ENCODE assay signal across 31 mouse cellular contexts in the genomic region with DNA sequence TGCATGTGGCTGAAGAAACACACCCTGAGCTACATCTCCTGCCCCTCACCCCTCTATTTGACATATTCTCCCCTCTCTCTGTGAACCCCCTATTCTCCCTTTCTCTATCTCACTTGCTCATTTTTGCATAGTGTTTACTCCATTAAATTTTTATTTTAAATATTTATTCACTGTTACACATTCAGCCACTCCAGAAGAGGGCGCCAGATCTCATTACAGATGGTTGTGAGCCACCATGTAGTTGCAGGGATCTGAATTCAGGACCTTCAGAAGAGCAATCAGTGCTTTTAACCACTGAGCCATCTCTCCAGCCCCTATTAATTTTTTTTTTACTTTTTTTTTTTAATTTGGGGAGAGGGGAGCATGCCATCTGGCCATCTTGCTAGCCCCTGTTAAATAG. TPM values are rescaled to one million over a fixed set of nuclear protein-coding genes. Genes with fewer than 3 reads are reported as not detected.
DNase-seq lines count a peak whose midpoint lies in the region; ATAC-seq and TF ChIP-seq lines count a peak whose summit lies in the region.
"Had no signal": no experiment of that assay in that cellular context is flagged by ENCODE, and none has a peak within 500 bp of the region (broad histone marks: within the 10 kb centered on the region; RNA-seq: fewer than 3 reads in every experiment).

No protein-coding gene starts in this region.

- no peaks in the 10 kb centered on the region for H3K9me3 ChIP-seq in intestine, postnatal 0 days (ENCODE audit: control insufficient read depth)
- H3K9me3 ChIP-seq in intestine, embryonic 15.5 days, result peaks cover 6% of the 10 kb centered on the region; the same call in 1 of the 2 replicates
- H3K9me3 ChIP-seq in liver, postnatal 0 days (ENCODE audit: low read length), result 0 out of 2 replicates have a peak, but pooled peaks cover 3% of the 10 kb centered on the region
- H3K9me3 ChIP-seq in liver, embryonic 11.5 days (ENCODE audit: control insufficient read depth, low read length), result no peaks in the 10 kb centered on the region
- H3K9me3 ChIP-seq: hindbrain, embryonic 15.5 days; neural tube, embryonic 12.5 days had no signal

- no peak overlapping the region for H3K9ac ChIP-seq in intestine, postnatal 0 days (ENCODE audit: low read depth, low read length)
- no peak overlapping the region for H3K9ac ChIP-seq in intestine, embryonic 15.5 days
- no peak overlapping the region for H3K9ac ChIP-seq in liver, postnatal 0 days (replicated peaks)
- H3K9ac ChIP-seq in liver, embryonic 11.5 days (ENCODE audit: low read depth, low read length), result no peak overlapping the region
- H3K9ac ChIP-seq: embryonic facial prominence, embryonic 13.5 days; hindbrain, embryonic 15.5 days; neural tube, embryonic 12.5 days had no signal

- H3K4me3 ChIP-seq in intestine, postnatal 0 days (ENCODE audit: low read depth, low read length), result no peak overlapping the region
- H3K4me3 ChIP-seq in intestine, embryonic 15.5 days (replicated peaks), result no peak overlapping the region
- H3K4me3 ChIP-seq in liver, postnatal 0 days (ENCODE audit: low read depth, low read length), result no peak overlapping the region
- no peak overlapping the region for H3K4me3 ChIP-seq in liver, embryonic 11.5 days (ENCODE audit: low read depth, low read length)
- H3K4me3 ChIP-seq: embryonic facial prominence, embryonic 13.5 days; erythroblast, embryonic 14.5 days; hindbrain, embryonic 15.5 days; myocyte; neural tube, embryonic 12.5 days had no signal

- H3K27me3 ChIP-seq in intestine, postnatal 0 days (replicated peaks; ENCODE audit: control insufficient read depth, insufficient read depth, low read length), result 0 out of 2 replicates have a peak, but pooled peaks cover 2% of the 10 kb centered on the region
- H3K27me3 ChIP-seq in intestine, embryonic 15.5 days (replicated peaks), result peaks cover 5% of the 10 kb centered on the region; the same call in 1 of the 2 replicates
- H3K27me3 ChIP-seq in liver, postnatal 0 days (ENCODE audit: insufficient read depth, low read length), result peaks cover 41% of the 10 kb centered on the region
- peaks cover 42% of the 10 kb centered on the region for H3K27me3 ChIP-seq in liver, embryonic 11.5 days (replicated peaks; ENCODE audit: control insufficient read depth, insufficient read depth, low read length)
- H3K27me3 ChIP-seq: hindbrain, embryonic 15.5 days; neural tube, embryonic 12.5 days had no signal

- no peak for DNase-seq in liver, postnatal 0 days
- no peak for DNase-seq in liver, embryonic 11.5 days (ENCODE audit: low spot score)
- DNase-seq in induced T-regulatory cell, adult 2 months (ENCODE audit: low read depth), result peak; percentile 26
- DNase-seq in layer of hippocampus, adult 8-10 months (ENCODE audit: low spot score in 2 of 2), result no peak
- DNase-seq: adrenal gland, postnatal 36 days; cerebellum, adult 18-20 months; cerebellum, postnatal 10 days; gastrocnemius, postnatal 25 days; heart, adult 11 months; heart, postnatal 4 days; kidney, adult 9 months; kidney, postnatal 25 days; layer of hippocampus, postnatal 36 days; lung, adult 18-20 months; lung, postnatal 10 days; right cerebral cortex, adult 18-20 months; spleen, adult 18-20 months; thymus, adult 2 months; thymus, postnatal 36 days had no signal

- TF ChIP-seq EP300 in liver, postnatal 0 days (IDR thresholded peaks at IDR 0.05; ENCODE audit: low read depth), result no peak

- no peaks in the 10 kb centered on the region; the same call in 1 of the 2 replicates for H3K36me3 ChIP-seq in intestine, postnatal 0 days (ENCODE audit: control insufficient read depth, insufficient read depth)
- H3K36me3 ChIP-seq in intestine, embryonic 15.5 days, result no peaks in the 10 kb centered on the region
- no peaks in the 10 kb centered on the region for H3K36me3 ChIP-seq in liver, postnatal 0 days (replicated peaks; ENCODE audit: insufficient read depth, low read length)
- no peaks in the 10 kb centered on the region for H3K36me3 ChIP-seq in liver, embryonic 11.5 days (ENCODE audit: control insufficient read depth, insufficient read depth, low read length)
- H3K36me3 ChIP-seq: embryonic facial prominence, embryonic 13.5 days; hindbrain, embryonic 15.5 days; neural tube, embryonic 12.5 days had no signal

- no peak overlapping the region for H3K4me2 ChIP-seq in intestine, postnatal 0 days (replicated peaks; ENCODE audit: low read depth)
- H3K4me2 ChIP-seq in intestine, embryonic 15.5 days (replicated peaks), result no peak overlapping the region
- no peak overlapping the region for H3K4me2 ChIP-seq in liver, postnatal 0 days (ENCODE audit: low read depth, low read length)
- H3K4me2 ChIP-seq in liver, embryonic 11.5 days, result no peak overlapping the region
- H3K4me2 ChIP-seq: embryonic facial prominence, embryonic 13.5 days; heart, embryonic 11.5 days; hindbrain, embryonic 15.5 days; midbrain, embryonic 11.5 days; neural tube, embryonic 12.5 days had no signal

- no peak for ATAC-seq in intestine, postnatal 0 days
- no peak for ATAC-seq in intestine, embryonic 15.5 days
- ATAC-seq in liver, postnatal 0 days, result no peak
- no peak for ATAC-seq in liver, embryonic 11.5 days (replicated peaks; ENCODE audit: low FRiP score)
- ATAC-seq in CD4-positive, CD25-positive, alpha-beta regulatory T cell, adult 4 months, result peak; percentile 28
- ATAC-seq: intestine, embryonic 16.5 days; midbrain, embryonic 16.5 days had no signal

- no peak overlapping the region for H3K27ac ChIP-seq in intestine, postnatal 0 days (ENCODE audit: low read depth, low read length)
- H3K27ac ChIP-seq in intestine, embryonic 15.5 days, result no peak overlapping the region
- H3K27ac ChIP-seq in liver, postnatal 0 days (ENCODE audit: low read depth), result no peak overlapping the region
- H3K27ac ChIP-seq in liver, embryonic 11.5 days (ENCODE audit: low read depth, low read length), result no peak overlapping the region
- H3K27ac ChIP-seq: embryonic facial prominence, embryonic 13.5 days; hindbrain, embryonic 15.5 days; neural tube, embryonic 12.5 days had no signal

- 0 out of 2 replicates have a peak, but pooled peaks cover 3% of the 10 kb centered on the region for H3K4me1 ChIP-seq in intestine, postnatal 0 days (replicated peaks; ENCODE audit: control insufficient read depth, insufficient read depth, low read length)
- H3K4me1 ChIP-seq in intestine, embryonic 15.5 days (replicated peaks), result peaks cover 19% of the 10 kb centered on the region
- H3K4me1 ChIP-seq in liver, postnatal 0 days (ENCODE audit: insufficient read depth), result peaks cover 10% of the 10 kb centered on the region
- H3K4me1 ChIP-seq in liver, embryonic 11.5 days (replicated peaks; ENCODE audit: control insufficient read depth, insufficient read depth, low read length), result 0 out of 2 replicates have a peak, but pooled peaks cover 9% of the 10 kb centered on the region

- peak; percentile 56 for TF ChIP-seq CTCF in intestine, postnatal 0 days (IDR thresholded peaks at IDR 0.05; ENCODE audit: low read depth)
- peak; percentile 32 for TF ChIP-seq CTCF in liver, postnatal 0 days (IDR thresholded peaks at IDR 0.05; ENCODE audit: low read depth)

- 84% methylated on average over 1 of the region's 1 CpGs for WGBS in intestine, postnatal 0 days
- WGBS in intestine, embryonic 15.5 days, result 62% methylated on average over 1 of the region's 1 CpGs
- WGBS in liver, postnatal 0 days (ENCODE audit: insufficient replicate concordance), result 49% methylated on average over 1 of the region's 1 CpGs
- 59% methylated on average over 1 of the region's 1 CpGs for WGBS in liver, embryonic 11.5 days

RNA-seq across cellular contexts. Expression of gene Clstn1, which starts 3.9 kb away (rescaled TPM):
- 34.3 and 34.7 TPM in 2 replicates for polyA plus RNA-seq in intestine, postnatal 0 days (2015; fragmentation: Nextera tagmentation; extraction: Ambion mirVana)
- polyA plus RNA-seq in intestine, embryonic 15.5 days (2015; fragmentation: Nextera tagmentation; extraction: Ambion mirVana), result 40.9 and 42.4 TPM in 2 replicates
- polyA plus RNA-seq in liver, postnatal 0 days (2015; fragmentation: Nextera tagmentation; extraction: Ambion mirVana), result 2.0 and 2.1 TPM in 2 replicates
- 7.8 and 7.9 TPM in 2 replicates for polyA plus RNA-seq in liver, embryonic 11.5 days (2014; fragmentation: Nextera tagmentation; extraction: Ambion mirVana)
- polyA plus RNA-seq in CD4-positive, CD25-positive, alpha-beta regulatory T cell, adult 4 months (2017; shearing (Covaris generic)), result 1 to 10 TPM; 4.4 to 5.4 TPM
- 100 to 1,000 TPM; 744 to 810 (median 791) TPM for total RNA-seq in layer of hippocampus, adult 8-10 months (2022)
